Mouse (Mus musculus) embryonic fibroblast, embryonic 13.5 days (primary cell): Measurements from ENCODE around the gene Smchd1.

Experiments
- CTCF ChIP-seq: IDR thresholded peaks from 2 replicates; pipeline ENCODE4 v1.5.1; 2011; ENCODE audit warnings: mild to moderate bottlenecking, control low read depth, low read length, moderate library complexity, borderline replicate concordance; ENCODE audit not compliant: insufficient read depth
- POLR2A ChIP-seq: IDR thresholded peaks from 2 replicates; pipeline ENCODE4 v1.6.1; 2011; ENCODE audit warnings: low read depth, mild to moderate bottlenecking, control low read depth, low read length, moderate library complexity

- TF ChIP-seq CTCF: no peak
- no peak for TF ChIP-seq POLR2A
These were observed 58.1 kb downstream of the Smchd1 start for GRCm38 (mm10) chr17:71417008-71417407.
